Mouse (Mus musculus) urinary bladder, postnatal 10 days (tissue): Measurements from ENCODE around the gene Gm30191.
"Not testable (repeated sequence)": the region's sequence is repeated elsewhere in the genome, so short reads cannot be mapped to it uniquely, and the experiment has no call there.

Experiments
- DNase-seq: peaks from one replicate; pipeline ENCODE4 v3.0.0; 2022; ENCODE audit warnings: low spot score

The Gm30191 gene

GRCm38 (mm10) chr4:134252131-134252910 lies 5.6 kb downstream of the Gm30191 start:
- DNase-seq: no peak

DNA sequence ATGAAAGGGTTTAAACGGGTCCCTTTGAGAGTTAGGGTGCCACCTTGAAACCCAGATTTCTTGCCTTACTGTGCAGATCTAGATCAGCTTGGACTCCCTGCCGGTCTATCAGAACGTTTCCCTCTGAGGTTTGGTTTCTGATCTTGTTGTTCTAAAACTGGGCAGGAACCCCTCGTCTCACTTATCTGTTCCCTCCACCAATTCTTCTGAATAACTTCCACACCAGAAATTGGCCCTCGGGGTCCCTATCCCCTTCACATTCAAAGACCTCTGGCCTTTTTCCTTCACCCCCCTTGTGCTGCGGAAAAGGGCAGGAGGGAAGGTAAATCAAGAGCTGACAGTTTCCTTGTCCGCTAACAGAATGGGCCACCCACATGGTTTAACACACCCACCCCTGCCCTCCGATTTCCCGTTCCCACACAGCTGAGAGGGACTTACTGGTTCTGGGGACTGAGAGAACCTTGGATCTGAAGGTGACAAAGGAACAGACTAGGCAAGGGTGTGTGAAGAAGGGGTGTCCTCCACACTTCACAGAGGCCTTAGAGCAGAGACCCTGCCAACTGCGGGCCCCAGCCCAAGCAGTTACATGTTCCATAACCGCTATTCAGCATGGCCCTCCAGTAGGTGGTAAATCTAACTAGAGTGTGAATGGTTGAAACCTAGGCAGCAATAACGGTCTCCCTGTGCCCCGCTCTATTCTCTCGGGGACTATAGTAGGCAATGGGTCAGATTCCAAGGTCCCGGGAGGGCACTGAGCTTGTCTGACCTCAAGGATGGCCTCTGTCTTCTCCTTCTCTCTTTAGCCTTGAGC lies 6.4 kb downstream of the Gm30191 start:
- no peak for DNase-seq

DNA sequence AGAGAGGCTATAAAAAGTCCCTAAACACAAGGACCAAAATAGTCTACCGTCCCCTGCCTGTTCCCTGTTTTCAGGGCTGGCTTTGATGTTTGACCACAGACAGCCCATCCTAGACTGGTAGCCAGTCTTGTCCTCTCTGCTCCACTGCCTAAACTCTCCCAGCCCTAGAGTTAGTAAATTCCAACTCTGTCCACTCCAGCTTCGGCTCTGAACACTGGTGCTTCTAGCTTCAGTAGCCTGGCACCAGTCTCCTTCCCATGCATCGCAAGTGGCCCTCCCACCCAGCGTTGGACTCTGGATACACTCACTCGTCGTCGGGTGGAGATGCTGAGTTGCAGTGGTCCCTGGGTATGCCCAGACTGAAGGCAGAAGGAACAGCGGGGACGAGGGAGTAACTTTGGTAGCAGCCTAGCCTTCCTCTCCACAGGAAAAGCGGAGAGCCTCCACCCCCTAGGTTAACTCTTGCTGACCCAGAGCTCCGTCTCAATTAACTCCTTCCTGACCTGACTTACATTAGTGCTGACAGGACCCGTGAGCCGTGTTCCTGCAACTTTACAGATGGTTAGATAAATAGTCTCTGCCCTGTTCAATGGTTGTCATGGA lies 7.1 kb downstream of the Gm30191 start, which contains the start of gene Grrp1:
Gene Grrp1, minus strand, starts transcription at position 385 of the 603 bp plus-strand sequence.
- no peak for DNase-seq

DNA sequence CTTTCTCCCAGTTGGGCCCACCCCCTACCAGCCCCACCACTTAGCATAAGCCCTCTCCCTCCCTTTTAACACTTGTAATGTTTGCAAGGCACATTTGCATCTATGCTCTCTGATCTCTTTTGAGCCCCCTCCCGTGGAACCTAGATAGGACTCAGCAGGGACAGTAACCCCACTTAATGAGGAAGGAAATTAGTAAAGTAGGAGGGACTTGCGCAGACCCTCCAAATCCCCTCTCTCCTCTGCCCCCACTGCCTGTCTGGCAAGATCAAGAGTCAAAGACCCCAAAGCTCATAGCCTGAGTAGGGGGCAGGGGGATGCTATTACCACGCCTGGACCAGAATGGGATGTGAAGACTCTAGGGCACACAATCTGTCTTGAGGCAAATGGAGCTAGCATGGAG lies 8.1 kb downstream of the Gm30191 start:
- DNase-seq: no peak

DNA sequence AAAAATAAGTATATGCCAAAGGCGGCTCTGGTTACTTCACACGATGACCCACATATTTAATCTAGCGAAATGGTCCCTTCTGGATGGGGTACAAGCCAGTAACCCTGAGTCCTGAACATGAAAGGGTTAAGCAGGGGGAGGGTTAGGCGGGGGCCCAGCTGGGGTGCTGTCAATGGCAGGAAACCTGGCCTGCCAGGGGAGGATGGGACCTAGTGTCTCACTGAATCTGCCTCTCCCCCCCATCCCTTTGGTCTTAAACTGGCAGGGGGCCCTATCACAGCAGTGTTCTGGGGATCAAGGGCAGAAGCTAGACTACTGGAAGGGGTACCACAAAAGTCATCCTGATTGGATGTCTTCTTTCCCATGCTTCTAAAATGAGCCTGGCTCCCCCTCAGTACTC lies 9.1 kb downstream of the Gm30191 start:
- no peak for DNase-seq

GRCm38 (mm10) chr4:134256407-134257197 lies 9.9 kb downstream of the Gm30191 start:
- DNase-seq: no peak

DNA sequence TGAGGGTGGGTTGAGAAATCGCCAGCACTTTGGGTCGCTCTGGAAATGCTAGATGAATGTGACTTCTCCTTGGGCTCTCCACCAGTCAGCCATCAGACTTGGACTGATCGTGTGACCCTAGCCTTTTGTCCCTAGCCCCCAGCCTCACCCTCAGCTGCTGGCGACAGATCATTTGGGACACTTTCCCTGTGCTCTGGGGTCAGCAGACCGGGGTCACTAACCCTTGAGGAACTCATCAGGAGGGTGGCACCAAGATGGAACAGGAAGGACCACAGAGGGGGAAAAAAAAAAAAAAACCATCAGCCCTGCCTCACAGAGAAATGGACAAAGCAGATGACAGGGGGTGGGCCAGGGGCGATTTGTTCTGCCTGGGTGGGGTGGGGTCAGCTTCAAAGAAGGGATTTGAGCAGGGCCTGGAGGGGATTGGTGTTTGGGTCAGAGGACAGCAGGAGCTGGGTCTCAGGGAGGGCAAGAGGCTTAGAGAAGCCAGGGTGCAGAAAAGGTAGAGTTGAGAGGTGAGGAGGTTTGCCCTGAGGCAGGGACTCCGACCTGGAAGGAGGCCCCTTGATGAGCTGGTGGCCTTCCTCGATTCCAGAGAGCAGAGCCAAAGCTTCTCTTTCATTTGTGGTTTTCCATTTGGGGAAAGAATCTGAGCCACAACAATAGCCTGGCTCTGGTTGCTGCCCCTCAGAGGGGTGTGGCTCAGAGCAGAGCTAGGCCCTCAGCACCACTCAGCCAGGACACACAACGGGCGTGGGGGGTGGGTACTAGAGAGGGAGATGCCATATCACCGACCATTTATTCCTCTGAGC lies 10.7 kb downstream of the Gm30191 start:
- DNase-seq: no peak

DNA sequence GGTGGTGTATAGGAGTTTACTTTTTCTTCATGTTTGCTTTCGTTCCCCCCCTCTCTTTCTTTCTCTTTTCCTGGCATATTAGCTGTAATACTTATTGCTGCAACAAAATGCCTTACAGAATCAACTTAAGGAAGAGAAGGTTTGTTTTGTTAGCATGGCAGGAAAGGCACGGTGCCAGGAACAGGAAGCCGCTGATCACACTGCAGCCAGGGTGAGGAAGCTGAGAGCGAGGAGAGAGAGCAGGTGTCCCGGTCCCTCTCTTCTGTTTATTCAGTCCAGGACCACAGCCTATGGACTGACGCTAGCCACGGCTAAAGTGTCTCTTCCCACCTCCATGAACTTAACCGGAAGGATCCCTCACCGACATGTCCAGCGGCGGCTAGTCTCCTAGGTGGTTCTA lies 11.6 kb downstream of the Gm30191 start:
- no peak for DNase-seq

GRCm38 (mm10) chr4:134263191-134263590 lies 16.5 kb downstream of the Gm30191 start:
- DNase-seq: no peak

- DNase-seq: no peak
These were observed 19.3 kb downstream of the Gm30191 start for GRCm38 (mm10) chr4:134265860-134266585.

GRCm38 (mm10) chr4:134268102-134268655 lies 21.4 kb downstream of the Gm30191 start:
- no peak for DNase-seq

DNA sequence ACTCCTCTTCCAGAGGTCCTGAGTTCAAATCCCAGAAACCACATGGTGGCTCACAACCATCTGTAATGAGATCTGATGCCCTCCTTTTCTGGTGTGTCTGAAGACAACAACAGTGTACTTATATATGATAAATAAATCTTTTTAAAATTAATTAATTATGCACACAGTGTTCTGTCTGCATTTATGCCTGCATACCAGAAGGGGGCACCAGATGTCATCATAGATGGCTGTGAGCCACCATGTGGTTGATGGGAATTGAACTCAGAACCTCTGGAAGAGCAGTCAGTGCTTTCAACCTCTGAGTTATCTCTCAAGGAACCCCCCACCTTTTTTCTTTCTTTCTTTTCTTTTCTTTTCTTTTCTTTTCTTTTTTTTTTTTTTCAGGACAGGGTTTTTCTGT lies 22.9 kb downstream of the Gm30191 start:
- not testable (repeated sequence) for DNase-seq

DNA sequence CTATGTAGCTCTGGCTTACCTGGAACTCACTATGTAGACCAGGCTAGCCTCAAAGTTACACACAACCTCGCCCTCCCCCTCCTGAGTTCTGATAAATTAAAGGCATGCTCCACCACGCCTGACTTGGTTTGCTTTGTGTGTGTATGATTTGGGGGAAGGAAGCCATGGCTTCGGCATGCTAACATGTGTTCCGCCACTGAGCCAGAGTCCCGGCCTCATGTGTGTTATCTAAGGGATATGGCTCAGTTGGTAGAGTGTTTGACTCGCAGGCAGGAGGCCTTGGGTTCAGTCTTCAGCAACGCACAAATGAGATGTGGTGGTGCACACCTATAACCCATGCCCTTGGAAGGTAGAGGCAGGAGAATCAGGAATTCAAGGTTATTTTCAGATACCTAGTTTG lies 25.2 kb downstream of the Gm30191 start:
- DNase-seq: no peak

GRCm38 (mm10) chr4:134272731-134273416 lies 26.1 kb downstream of the Gm30191 start:
- DNase-seq: no peak

GRCm38 (mm10) chr4:134273417-134274345 lies 26.9 kb downstream of the Gm30191 start:
- DNase-seq: no peak

DNA sequence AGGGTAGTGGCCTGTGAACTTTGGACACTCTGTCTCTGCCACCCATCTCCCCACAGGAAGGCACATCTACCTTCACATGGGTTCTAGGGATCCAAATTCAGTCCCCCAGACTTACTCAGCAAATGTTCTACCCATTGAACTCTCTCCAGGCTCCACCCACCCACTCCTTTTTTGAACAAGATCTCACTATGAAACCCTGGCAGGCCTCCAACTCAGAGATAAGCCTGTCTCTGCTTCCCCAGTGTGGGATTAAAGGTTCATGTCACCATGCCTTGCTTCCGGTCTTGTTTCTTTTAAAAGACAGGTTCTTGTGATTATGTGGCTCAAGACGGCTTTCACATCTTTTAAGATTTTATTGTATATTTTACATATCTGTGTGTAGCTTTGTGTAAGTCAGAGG lies 38.2 kb downstream of the Gm30191 start:
- DNase-seq: no peak

DNA sequence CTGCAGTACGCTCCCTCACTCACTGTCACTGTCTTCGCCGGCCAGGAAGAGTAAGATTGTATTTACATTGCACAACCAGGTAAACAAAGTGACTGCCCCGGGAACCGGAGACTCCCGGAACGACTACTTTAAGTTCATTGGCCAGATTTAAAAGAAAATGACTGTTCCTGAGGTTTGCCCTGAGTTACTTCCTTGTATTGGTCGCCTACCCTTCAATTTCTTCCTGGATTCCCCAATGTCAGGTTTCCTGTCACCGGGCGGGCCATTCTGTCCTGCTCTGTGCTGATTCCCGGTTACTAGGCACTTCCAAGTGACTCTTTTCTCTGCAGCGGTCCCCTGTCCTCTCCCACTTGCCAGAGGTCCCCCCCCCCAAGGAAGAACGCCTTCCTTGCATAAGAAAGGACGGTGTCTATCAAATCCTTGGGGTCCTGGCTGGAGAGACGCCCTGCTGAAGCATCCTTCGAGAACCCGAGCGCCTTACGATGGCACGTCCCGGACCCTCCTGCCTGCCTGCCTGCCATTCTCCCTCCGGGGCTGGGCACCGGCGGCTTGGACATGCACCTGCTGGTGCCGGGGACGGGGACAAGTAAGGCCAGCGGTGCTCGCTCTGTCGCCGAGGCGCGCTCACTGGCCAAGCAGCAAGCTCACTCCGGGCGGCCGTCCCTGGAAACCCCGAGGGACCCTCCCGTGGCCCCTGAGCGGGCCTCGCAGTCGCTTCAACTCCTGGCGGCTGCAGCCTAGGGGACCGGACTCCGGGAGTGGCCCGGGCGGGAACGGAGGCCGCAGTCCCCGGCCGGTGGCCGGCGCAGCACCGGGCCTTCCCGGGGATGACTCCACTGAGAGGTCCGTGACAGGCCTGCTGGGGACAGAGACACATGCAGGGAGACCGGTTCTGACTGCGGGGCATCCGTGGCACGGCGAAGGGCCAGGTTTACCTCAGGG lies 39.8 kb downstream of the Gm30191 start:
- no peak for DNase-seq
